Mouse (Mus musculus) right cerebral cortex, adult 18-20 months (tissue): ENCODE results near the gene Prkn.
A peak's percentile ranks its signal among the peaks of the same experiment; 100 is the strongest.

Source experiments
- DNase-seq: peaks from one replicate; pipeline ENCODE4 v3.0.0; 2022; ENCODE audit warnings: mixed read lengths

Gene Prkn

GRCm38 (mm10) chr17:12029362-12029761, 1189.2 kb downstream of the Prkn start:
- DNase-seq = no peak

- DNase-seq = no peak
These were observed 1189.8 kb downstream of the Prkn start for GRCm38 (mm10) chr17:12029921-12030461.

GRCm38 (mm10) chr17:12030556-12031160, 1190.5 kb downstream of the Prkn start:
- no peak for DNase-seq

- DNase-seq = peak; percentile 57
These were observed 1191.2 kb downstream of the Prkn start for GRCm38 (mm10) chr17:12031203-12031942.

GRCm38 (mm10) chr17:12032014-12032791, 1192.0 kb downstream of the Prkn start:
- DNase-seq = no peak

GRCm38 (mm10) chr17:12035386-12035785, 1195.2 kb downstream of the Prkn start:
- DNase-seq = no peak

GRCm38 (mm10) chr17:12036205-12036604, 1196.0 kb downstream of the Prkn start:
- DNase-seq = peak; percentile 63

GRCm38 (mm10) chr17:12037065-12037464, 1196.9 kb downstream of the Prkn start:
- DNase-seq = no peak

- no peak for DNase-seq
These were observed 1197.4 kb downstream of the Prkn start for GRCm38 (mm10) chr17:12037574-12037973.

GRCm38 (mm10) chr17:12038499-12038898, 1198.3 kb downstream of the Prkn start:
- DNase-seq = no peak

GRCm38 (mm10) chr17:12039188-12039587, 1199.0 kb downstream of the Prkn start:
- peak; percentile 80 for DNase-seq

GRCm38 (mm10) chr17:12039922-12040321, 1199.7 kb downstream of the Prkn start:
- DNase-seq = no peak

GRCm38 (mm10) chr17:12040546-12040945, 1200.4 kb downstream of the Prkn start:
- no peak for DNase-seq

GRCm38 (mm10) chr17:12041091-12041655, 1201.0 kb downstream of the Prkn start:
- no peak for DNase-seq

- peak; percentile 77 for DNase-seq
These were observed 1202.5 kb downstream of the Prkn start for GRCm38 (mm10) chr17:12042561-12043256.

GRCm38 (mm10) chr17:12044222-12044621, 1204.0 kb downstream of the Prkn start:
- no peak for DNase-seq

- peak; percentile 59 for DNase-seq
These were observed 1205.7 kb downstream of the Prkn start for GRCm38 (mm10) chr17:12045861-12046273.

- no peak for DNase-seq
These were observed 1206.8 kb downstream of the Prkn start for GRCm38 (mm10) chr17:12047032-12047431.

GRCm38 (mm10) chr17:12047523-12047922, 1207.3 kb downstream of the Prkn start:
- DNase-seq = no peak

GRCm38 (mm10) chr17:12048695-12049490, 1208.7 kb downstream of the Prkn start:
- DNase-seq = no peak

GRCm38 (mm10) chr17:12050261-12050660, 1210.1 kb downstream of the Prkn start:
- DNase-seq = no peak
